Mouse (Mus musculus) lung, postnatal 0 days (tissue): ENCODE measurements around the gene Supt5.

Experiments
- CTCF ChIP-seq: IDR thresholded peaks from 2 replicates; pipeline ENCODE4 v1.5.1; 2016; ENCODE audit warnings: antibody characterized with exemption, mild to moderate bottlenecking
- EP300 ChIP-seq: IDR thresholded peaks from 2 replicates; pipeline ENCODE4 v1.6.1; 2016; ENCODE audit warnings: antibody characterized with exemption, mild to moderate bottlenecking, control low read depth

GRCm38 (mm10) chr7:28386462-28386861 lies 47.9 kb upstream of the Supt5 start:
- TF ChIP-seq EP300: no peak
- TF ChIP-seq CTCF: peak; percentile 97
